Mouse (Mus musculus) embryonic fibroblast, embryonic 13.5 days (primary cell): ENCODE results near the gene Cald1.

ENCODE experiments used
- CTCF ChIP-seq: IDR thresholded peaks from 2 replicates; pipeline ENCODE4 v1.5.1; 2011; ENCODE audit warnings: mild to moderate bottlenecking, control low read depth, low read length, moderate library complexity, borderline replicate concordance; ENCODE audit not compliant: insufficient read depth
- POLR2A ChIP-seq: IDR thresholded peaks from 2 replicates; pipeline ENCODE4 v1.6.1; 2011; ENCODE audit warnings: low read depth, mild to moderate bottlenecking, control low read depth, low read length, moderate library complexity

- TF ChIP-seq POLR2A (no peak), CTCF (no peak)
Measured at GRCm38 (mm10) chr6:34552489-34553157, 45.7 kb upstream of the Cald1 start.
